Mouse (Mus musculus) neural tube, embryonic 12.5 days (tissue): ENCODE results near the gene Glycam1. TPM values are rescaled to one million over a fixed set of nuclear protein-coding genes. Genes with fewer than 3 reads are reported as not detected.

Source experiments
- ATAC-seq: fragments of 200-750 bp; cut with Nextera tagmentation; 2 replicates; pipeline ENCODE4 v1.8.0; 2017; ENCODE audit warnings: low read depth, mild to moderate bottlenecking, moderate TSS enrichment, moderate library complexity; ENCODE audit not compliant: low FRiP score
- H3K27ac ChIP-seq: fragments of 300-500 bp; sonication (generic); 2 replicates; pipeline ENCODE4 v1.5.1; 2016
- H3K27me3 ChIP-seq: fragments of 300-500 bp; sonication (generic); replicated peaks from 2 replicates; pipeline ENCODE4 v1.6.1; 2016; ENCODE audit warnings: mild to moderate bottlenecking
- H3K36me3 ChIP-seq: fragments of 300-500 bp; sonication (generic); 2 replicates; pipeline ENCODE4 v1.6.1; 2016; ENCODE audit warnings: mild to moderate bottlenecking
- H3K4me1 ChIP-seq: fragments of 300-500 bp; sonication (generic); 2 replicates; pipeline ENCODE4 v1.6.1; 2016
- H3K4me2 ChIP-seq: fragments of 300-500 bp; sonication (generic); replicated peaks from 2 replicates; pipeline ENCODE4 v1.6.1; 2016; ENCODE audit warnings: mild to moderate bottlenecking
- H3K4me3 ChIP-seq: fragments of 300-500 bp; sonication (generic); 2 replicates; pipeline ENCODE4 v1.5.1; 2016
- H3K9ac ChIP-seq: fragments of 300-500 bp; sonication (generic); 2 replicates; pipeline ENCODE4 v1.6.1; 2016; ENCODE audit warnings: mild to moderate bottlenecking
- H3K9me3 ChIP-seq: fragments of 300-500 bp; sonication (generic); 2 replicates; pipeline ENCODE4 v1.6.1; 2016; ENCODE audit warnings: mild to moderate bottlenecking
- WGBS: fragments of 180-500 bp; shearing (Covaris S2); methylation state at CpG from one replicate; pipeline ENCODE4 v1.1.7; 2016; 5-methylcytosine and 5-hydroxymethylcytosine counted together
- polyA plus RNA-seq: library from polyadenylated mRNA; unstranded; fragments of >200 nt; fragmentation: Nextera tagmentation; extraction: Ambion mirVana; gene quantifications from 2 replicates; pipeline ENCODE4 v1.2.1, GENCODE M21; 2016

Glycam1 gene
- polyA plus RNA-seq, 1 experiment from 2014 or later = not detected

DNA sequence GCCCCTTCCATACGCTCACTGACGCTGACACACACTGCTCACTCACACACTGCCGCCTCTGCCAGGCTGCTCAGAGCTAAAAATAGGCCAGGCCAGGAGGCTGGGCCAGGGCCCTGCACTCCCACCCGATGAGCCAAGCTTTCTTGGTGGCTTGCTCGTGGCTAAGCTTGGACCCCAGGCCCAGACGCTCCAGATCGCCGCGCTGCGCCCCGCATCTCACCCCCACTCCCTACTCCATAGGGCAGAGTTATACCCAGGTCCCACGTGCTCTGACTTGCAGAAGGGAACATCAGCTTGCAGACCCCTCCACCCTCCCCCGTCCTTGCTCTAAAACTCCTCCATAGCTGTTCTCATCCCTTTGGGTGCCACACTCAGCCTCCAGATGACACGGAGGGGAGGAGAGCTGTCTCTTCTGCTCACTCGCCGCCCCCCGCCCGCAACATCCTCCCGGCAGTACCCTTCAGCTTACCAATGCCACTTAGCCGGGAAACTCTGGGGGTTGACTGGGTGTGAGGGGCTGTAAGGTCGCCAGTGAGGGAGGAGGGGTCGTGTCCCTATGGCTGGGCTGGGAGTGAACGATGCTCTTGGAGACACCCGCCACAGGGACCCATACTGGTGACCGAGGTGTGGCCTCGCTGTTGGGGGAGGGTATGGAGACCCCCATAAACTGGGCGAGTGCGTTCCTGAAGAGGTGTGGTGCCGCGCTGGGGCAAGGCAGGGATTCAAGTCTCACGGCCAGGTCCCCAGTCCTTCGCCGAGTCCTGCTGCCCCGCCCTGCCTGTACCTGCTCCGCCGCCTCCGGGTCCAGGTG, 27.7 kb downstream of the Glycam1 start:
- peaks cover 19% of the 10 kb centered on the region for H3K27me3 ChIP-seq
- H3K9ac ChIP-seq = peak overlapping the region; percentile 51
- no peak overlapping the region for H3K27ac ChIP-seq
- no peaks in the 10 kb centered on the region for H3K9me3 ChIP-seq
- ATAC-seq = peak; percentile 59
- WGBS = 1% methylated on average over 37 of the region's 37 CpGs
- H3K4me1 ChIP-seq = peaks cover 14% of the 10 kb centered on the region
- peak overlapping the region; percentile 95 for H3K4me2 ChIP-seq
- no peaks in the 10 kb centered on the region for H3K36me3 ChIP-seq
- H3K4me3 ChIP-seq = peak overlapping the region; percentile 56

DNA sequence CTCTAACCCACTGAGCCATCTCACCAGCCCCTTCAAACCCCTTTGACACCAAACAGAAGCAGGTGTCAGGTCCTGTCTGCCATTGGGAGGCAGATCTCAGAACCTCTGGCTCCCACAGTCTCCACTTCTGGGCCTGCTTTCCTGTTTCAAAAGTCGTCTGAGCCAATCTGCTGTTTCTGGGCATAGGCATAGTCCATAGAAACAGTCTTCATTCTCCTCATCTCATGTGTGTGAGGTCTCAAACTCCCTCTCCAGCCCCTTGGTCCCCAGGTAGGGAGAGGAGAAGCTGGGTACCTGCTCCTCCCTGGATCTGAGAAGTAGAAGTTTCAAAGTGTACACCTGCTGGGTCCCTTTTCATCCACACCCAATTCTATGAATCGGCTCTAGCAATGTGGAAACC, 28.4 kb downstream of the Glycam1 start:
- Histone ChIP-seq H3K4me1 (peaks cover 14% of the 10 kb centered on the region), H3K9me3 (no peaks in the 10 kb centered on the region), H3K9ac (peak overlapping the region; percentile 51), H3K27me3 (peaks cover 19% of the 10 kb centered on the region), H3K27ac (no peak overlapping the region), H3K4me2 (peak overlapping the region; percentile 95), H3K36me3 (no peaks in the 10 kb centered on the region), H3K4me3 (peak overlapping the region; percentile 56; the same call in 1 of the 2 replicates)
- no peak for ATAC-seq
- WGBS = 26% methylated on average over 2 of the region's 2 CpGs

DNA sequence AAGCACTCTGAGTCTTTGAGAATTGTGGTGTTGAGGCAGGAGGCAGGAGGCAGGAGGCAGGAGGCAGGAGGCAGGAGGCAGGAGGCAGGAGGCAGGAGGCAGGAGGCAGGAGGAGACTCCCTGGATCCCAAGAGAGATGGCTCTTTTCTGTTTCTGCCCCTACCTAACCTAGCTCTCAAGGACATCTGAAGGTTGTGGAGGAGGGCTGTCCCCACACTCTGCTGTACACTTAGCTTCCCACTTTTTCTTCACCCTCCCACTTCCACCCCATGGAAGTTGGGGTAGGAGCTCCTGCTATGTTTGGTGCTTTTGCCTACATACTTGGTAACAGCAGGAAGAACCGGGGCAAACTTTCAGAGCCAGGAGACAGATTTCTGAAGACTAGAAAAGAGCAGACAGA, 29.1 kb downstream of the Glycam1 start:
- no peaks in the 10 kb centered on the region for H3K36me3 ChIP-seq
- no peak for ATAC-seq
- H3K9me3 ChIP-seq = no peaks in the 10 kb centered on the region
- H3K4me1 ChIP-seq = peaks cover 14% of the 10 kb centered on the region
- H3K4me3 ChIP-seq = no peak overlapping the region
- no peak overlapping the region for H3K27ac ChIP-seq
- H3K4me2 ChIP-seq = no peak overlapping the region
- no peak overlapping the region for H3K9ac ChIP-seq
- peaks cover 19% of the 10 kb centered on the region for H3K27me3 ChIP-seq
- WGBS = 75% methylated on average over 1 of the region's 1 CpGs

DNA sequence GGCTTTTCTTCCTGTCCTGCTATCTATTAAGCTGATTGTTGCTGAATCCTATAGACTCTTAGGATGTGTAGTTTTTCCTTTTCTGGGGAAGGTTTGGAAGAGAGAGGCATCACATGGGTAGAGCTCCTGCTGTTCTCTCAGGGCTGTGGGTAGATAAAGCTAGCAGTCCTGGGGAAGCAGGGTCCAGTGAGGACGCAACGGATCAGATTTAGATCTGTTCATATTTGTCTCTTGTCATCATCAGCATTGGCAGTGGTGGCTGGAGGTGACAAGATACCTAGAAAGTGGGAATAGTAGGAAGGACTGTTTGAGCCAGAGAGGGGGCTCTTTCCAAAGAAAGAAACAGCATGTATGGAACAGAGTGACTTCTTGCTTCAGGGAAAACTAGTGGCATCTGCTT, 29.9 kb downstream of the Glycam1 start:
- no peak overlapping the region for H3K27ac ChIP-seq
- H3K9me3 ChIP-seq = no peaks in the 10 kb centered on the region
- H3K4me1 ChIP-seq = peaks cover 14% of the 10 kb centered on the region
- H3K4me2 ChIP-seq = no peak overlapping the region
- no peak overlapping the region for H3K4me3 ChIP-seq
- H3K27me3 ChIP-seq = peaks cover 19% of the 10 kb centered on the region
- H3K9ac ChIP-seq = no peak overlapping the region
- ATAC-seq = no peak
- no peaks in the 10 kb centered on the region for H3K36me3 ChIP-seq
- 80% methylated on average over 2 of the region's 2 CpGs for WGBS

DNA sequence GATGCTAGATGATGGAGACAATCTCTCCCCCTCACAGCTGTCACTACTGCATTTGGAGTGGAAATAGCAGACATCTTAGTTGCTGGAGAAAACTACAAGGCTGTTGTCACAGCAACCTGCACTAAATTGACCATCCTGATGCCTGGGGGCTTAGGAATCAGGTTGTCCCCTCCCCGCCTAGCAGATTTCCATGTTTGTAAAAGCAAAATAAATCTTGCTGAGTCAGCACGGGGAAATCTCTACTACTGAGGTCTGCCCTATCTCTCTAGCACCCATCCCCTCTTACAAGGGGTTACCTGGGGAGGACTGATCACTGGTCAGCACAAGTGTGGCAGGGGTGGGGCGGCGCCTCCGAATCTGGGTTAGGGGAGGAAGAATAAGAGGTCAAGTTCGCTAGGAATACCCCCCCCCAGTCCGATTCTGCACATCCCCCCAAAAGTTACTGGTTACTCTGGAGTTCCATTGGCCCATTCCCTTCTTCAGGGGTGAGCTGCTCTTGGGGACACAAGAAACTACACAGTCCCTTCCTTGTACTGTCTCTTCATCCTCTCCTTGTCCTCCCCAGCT, 30.7 kb downstream of the Glycam1 start:
- Histone ChIP-seq H3K4me1 (peaks cover 14% of the 10 kb centered on the region), H3K4me2 (no peak overlapping the region), H3K9me3 (no peaks in the 10 kb centered on the region), H3K27me3 (peaks cover 15% of the 10 kb centered on the region; the same call in 1 of the 2 replicates), H3K4me3 (no peak overlapping the region), H3K9ac (no peak overlapping the region), H3K36me3 (no peaks in the 10 kb centered on the region), H3K27ac (no peak overlapping the region)
- no peak for ATAC-seq
- WGBS = 77% methylated on average over 7 of the region's 7 CpGs

DNA sequence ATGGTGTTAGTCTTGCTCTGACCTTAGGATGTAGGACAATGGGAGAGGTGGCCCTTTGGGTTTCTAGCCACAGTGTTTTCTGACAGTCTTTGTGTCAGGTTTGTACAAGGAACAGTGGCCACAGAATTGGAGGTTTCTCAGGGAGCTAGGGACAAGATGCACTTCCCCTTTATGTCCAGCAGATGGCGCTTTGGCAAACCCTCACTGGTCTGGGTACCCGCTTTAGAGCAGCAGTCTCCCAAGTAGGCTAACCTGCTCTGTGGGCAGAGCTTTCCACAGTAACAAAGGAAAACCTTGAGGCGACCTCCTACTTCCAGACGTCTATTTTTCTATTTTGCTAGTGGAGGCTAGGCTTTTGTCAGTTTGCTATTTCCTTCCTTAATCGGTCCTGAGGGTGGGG, 34.5 kb downstream of the Glycam1 start:
- Histone ChIP-seq H3K4me2 (no peak overlapping the region), H3K27ac (no peak overlapping the region), H3K4me1 (0 out of 2 replicates have a peak, but pooled peaks cover 6% of the 10 kb centered on the region), H3K9me3 (no peaks in the 10 kb centered on the region), H3K27me3 (no peaks in the 10 kb centered on the region), H3K4me3 (no peak overlapping the region), H3K36me3 (peaks cover 26% of the 10 kb centered on the region), H3K9ac (no peak overlapping the region)
- 3% methylated on average over 5 of the region's 5 CpGs for WGBS
- ATAC-seq = peak; percentile 85

DNA sequence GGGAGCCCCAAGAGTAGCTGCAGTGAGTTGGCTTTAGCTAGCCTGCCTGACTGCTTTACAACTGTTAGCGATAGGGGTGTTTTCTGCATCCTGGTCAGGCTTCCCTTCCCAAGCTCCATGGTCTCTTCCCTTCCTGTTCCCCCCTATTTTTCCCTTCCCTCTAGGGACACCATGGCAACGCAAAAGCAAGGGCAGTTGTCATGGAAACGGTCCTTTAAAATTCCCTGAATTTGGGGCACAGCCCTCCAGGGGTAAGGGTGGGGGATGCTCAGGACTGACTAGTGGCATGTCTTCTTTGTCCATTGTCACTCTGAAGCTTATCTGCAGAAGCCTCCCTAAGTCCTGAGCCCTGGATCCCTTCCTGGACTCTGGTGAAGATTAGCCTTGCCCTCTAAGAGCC, 41.7 kb downstream of the Glycam1 start:
- H3K27ac ChIP-seq = no peak overlapping the region
- ATAC-seq = no peak
- H3K36me3 ChIP-seq = peaks cover 48% of the 10 kb centered on the region
- peaks cover 40% of the 10 kb centered on the region for H3K4me1 ChIP-seq
- H3K4me3 ChIP-seq = no peak overlapping the region
- no peak overlapping the region for H3K4me2 ChIP-seq
- no peaks in the 10 kb centered on the region for H3K9me3 ChIP-seq
- no peak overlapping the region for H3K9ac ChIP-seq
- 35% methylated on average over 3 of the region's 3 CpGs for WGBS
- H3K27me3 ChIP-seq = no peaks in the 10 kb centered on the region

DNA sequence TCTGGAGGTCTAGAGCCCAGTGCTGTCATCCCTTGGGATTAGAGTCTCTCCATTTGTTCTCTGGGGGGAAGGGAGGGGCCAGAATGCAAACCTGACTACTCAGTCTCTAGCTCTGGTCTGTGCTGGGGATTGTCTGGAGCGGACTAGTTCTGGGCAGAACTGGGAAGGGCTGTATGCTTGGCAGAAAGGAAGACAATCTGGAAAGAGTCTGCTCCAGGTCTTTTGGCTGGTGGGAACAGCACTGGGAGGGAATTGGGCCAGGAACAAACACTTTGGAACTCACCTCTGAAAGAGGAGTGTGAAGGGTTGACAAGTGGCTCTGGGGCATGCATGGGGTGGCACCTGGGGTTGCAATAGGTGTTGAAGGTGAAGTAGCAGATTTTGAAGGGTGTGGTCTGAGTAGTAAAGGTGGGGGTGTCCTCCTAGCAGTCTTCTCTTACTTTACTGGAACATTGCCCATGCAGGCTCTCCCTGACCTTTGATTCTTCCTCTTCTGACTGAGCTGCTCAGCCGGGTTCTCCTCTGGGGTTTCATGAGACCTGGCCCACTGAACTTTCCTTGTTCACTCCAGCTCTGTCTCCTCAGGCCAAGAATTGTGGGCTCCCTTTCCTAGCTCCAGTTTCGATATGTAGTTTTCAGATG, 42.3 kb downstream of the Glycam1 start:
- 63% methylated on average over 3 of the region's 3 CpGs for WGBS
- Histone ChIP-seq H3K9me3 (no peaks in the 10 kb centered on the region), H3K9ac (no peak overlapping the region), H3K4me3 (no peak overlapping the region), H3K27me3 (no peaks in the 10 kb centered on the region), H3K4me1 (peaks cover 40% of the 10 kb centered on the region), H3K4me2 (no peak overlapping the region), H3K36me3 (peaks cover 42% of the 10 kb centered on the region), H3K27ac (no peak overlapping the region)
- ATAC-seq = no peak

DNA sequence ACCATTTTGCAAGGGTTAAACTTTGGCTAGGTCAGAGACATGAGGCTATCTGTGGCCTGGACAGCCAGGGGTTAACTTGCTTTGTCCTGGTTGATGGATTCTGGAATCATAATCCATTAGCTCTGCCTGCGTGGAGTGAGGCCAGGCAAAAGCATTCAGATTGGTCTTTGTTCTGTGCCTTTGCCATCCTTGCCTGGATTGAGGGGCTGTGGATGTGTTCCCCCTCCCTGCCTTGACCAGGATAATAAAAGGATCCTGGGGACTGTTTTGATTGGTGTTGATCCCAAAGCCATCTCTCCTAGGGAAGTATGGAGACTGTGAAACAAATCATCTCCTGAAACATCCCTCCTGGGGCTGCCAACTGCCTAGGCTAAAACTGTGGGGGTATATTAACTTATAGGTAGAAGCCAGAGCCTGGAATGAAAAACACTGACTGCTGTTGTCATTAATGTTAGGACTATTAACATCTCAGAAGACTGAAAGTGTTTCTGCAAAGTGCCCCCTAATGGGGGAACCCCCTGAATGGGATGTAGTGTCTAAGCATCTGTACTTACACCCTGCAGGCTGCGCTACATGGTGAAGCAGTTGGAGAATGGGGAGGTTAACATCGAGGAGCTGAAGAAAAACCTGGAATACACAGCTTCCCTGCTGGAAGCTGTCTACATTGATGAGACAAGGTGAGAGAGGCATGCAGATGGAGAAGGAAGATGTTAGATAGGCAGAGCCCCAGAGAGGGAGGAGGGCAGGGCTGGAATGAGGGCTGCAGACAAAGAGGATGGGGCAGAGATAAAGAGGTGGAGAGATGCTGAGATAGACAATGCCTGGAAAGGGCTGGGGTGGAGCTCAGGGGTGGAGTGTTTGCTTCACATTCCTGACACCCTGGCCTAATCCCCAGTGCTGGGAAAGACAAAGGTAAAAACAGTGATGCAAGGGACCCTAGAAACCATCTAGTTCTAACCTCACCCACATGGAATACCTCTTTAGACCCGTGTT, 45.2 kb downstream of the Glycam1 start:
- Histone ChIP-seq H3K36me3 (peaks cover 18% of the 10 kb centered on the region), H3K4me2 (peak overlapping the region; percentile 38), H3K9me3 (no peaks in the 10 kb centered on the region), H3K27ac (peak overlapping the region; percentile 89), H3K4me3 (no peak overlapping the region), H3K9ac (no peak overlapping the region), H3K27me3 (no peaks in the 10 kb centered on the region), H3K4me1 (peaks cover 52% of the 10 kb centered on the region)
- WGBS = 12% methylated on average over 4 of the region's 4 CpGs
- peak; percentile 81 for ATAC-seq

DNA sequence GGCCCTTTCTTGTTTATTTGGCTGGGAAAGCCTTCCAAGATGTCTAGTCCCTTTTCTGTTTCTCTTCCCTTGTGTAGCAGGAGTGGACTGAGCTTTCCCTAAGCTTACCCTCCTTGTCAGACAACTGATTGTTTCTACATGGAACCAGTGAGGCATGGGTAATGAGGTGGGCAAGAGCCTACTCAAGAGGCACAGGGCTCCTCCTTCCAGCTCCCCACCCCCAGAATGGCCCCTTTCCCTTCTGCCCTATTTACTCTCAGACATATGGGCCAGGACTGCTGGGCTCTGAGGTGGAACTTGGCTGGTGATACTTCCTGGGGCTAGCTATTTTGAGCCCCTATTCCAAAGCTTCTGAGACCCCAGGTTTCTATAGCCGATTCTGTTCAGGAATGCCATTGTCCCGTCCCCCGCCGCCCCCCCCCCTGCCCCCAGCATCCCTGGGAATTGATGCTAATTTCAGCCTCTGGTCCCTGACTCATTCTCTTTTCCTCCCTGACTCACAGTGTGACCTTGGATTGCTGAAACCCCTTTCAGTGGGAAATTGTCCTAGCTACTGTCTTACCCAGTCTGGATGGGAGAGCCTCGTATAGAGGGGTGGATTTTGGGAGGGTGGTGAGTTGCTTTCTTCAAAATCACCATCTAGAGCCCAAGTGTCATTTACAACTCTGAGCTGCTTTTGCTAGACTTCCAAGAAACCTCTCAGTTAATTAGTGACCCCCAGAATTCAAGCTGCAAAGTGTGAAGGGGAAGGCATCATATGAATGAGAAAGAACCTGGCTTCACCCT, 46.1 kb downstream of the Glycam1 start:
- peaks cover 55% of the 10 kb centered on the region for H3K4me1 ChIP-seq
- H3K9me3 ChIP-seq = no peaks in the 10 kb centered on the region
- no peak overlapping the region for H3K4me3 ChIP-seq
- no peaks in the 10 kb centered on the region for H3K27me3 ChIP-seq
- H3K36me3 ChIP-seq = peaks cover 10% of the 10 kb centered on the region
- peak overlapping the region; percentile 89 for H3K27ac ChIP-seq
- peak overlapping the region; percentile 38 for H3K4me2 ChIP-seq
- WGBS = 2% methylated on average over 5 of the region's 5 CpGs
- no peak overlapping the region for H3K9ac ChIP-seq
- ATAC-seq = peak; percentile 59

DNA sequence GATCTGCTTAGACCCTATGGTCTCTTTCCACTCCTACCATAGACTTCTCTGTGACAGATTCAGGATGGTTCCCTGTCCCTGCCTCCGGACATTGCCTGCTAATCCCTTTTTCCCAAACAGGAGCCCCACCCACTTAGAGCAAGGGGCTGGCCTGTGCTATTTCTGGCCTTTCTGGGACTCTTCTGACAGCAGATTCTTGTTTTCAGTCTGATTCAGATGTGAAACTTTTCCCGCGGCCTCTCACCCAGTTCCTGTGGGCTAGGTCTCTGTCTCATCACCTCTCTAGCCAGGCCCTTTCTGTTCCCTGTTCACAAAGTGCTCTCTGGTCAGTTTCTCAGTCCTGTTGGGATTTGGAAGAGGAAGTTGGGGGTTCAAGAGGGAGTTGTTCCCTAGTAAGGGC, 50.0 kb downstream of the Glycam1 start:
- Histone ChIP-seq H3K4me1 (peaks cover 40% of the 10 kb centered on the region), H3K4me3 (no peak overlapping the region), H3K9me3 (no peaks in the 10 kb centered on the region), H3K4me2 (peak overlapping the region; percentile 58), H3K9ac (peak overlapping the region; percentile 38; the same call in 1 of the 2 replicates), H3K36me3 (no peaks in the 10 kb centered on the region), H3K27me3 (no peaks in the 10 kb centered on the region), H3K27ac (no peak overlapping the region)
- 46% methylated on average over 3 of the region's 3 CpGs for WGBS
- ATAC-seq = no peak
